Mouse (Mus musculus) myocyte (in vitro differentiated cells): ENCODE results near the gene Fchsd2.
"Not testable (repeated sequence)": the region's sequence is repeated elsewhere in the genome, so short reads cannot be mapped to it uniquely, and the experiment has no call there.

ENCODE experiments used
- CEBPB ChIP-seq: IDR thresholded peaks from 2 replicates; pipeline ENCODE4 v1.6.1; 2011; ENCODE audit warnings: mild to moderate bottlenecking, moderate library complexity; ENCODE audit not compliant: poor library complexity, insufficient read depth, severe bottlenecking
- POLR2A ChIP-seq: IDR thresholded peaks from one replicate; pipeline ENCODE4 v1.6.1; 2011; ENCODE audit warnings: low read depth, mild to moderate bottlenecking, control low read depth, moderate library complexity; ENCODE audit not compliant: insufficient read length

DNA sequence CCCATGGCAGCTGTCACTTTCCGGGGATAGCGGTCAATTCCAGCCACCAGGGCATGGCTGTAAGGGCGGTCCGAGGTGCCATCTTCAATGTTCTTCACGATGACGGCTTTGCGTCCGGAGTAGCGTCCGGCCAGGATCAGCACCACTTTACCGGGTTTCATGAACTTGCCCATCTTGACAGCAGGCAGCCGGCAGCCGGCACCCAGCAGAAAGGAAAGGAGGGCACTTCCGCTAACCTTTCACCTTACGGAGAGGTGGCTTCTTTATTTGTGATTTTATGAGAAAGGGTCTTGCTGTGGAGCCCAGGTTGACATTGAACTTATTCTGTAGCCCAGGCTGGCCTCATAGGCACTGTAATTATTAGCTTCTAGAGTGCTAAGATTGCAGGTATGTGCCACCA, 62.2 kb downstream of the Fchsd2 start:
- TF ChIP-seq POLR2A, CEBPB: not testable (repeated sequence)
